Mouse (Mus musculus): ENCODE measurements around the gene Casp2. TPM values are rescaled to one million over a fixed set of nuclear protein-coding genes. Genes with fewer than 3 reads are reported as not detected.

Gene Casp2
- polyA plus RNA-seq, 1 experiment: 6.7 TPM

DNA sequence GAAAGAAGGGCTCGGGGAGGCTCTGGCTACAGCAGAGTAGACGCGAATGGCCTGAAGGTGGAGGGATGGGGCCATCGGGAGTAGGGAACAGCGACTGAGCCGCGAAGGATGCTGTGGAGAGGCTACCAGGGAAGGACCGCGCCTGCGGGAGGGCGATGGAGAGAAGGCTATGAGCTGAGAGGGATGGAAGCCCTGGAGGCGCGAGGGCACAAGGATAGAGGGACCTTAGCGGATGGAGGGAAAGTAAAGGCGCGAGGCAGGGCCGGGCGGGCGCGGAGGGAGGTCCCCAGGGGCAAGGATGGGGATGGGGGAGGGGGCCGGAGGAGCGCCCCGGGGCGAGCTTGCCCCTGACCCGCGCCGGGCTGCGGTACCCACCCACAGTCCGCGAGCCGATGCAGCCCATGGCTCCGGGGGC lies 59.3 kb downstream of the Casp2 start:
- TF ChIP-seq CEBPB (IDR thresholded peaks at IDR 0.05; ENCODE audit: insufficient read depth, poor library complexity, severe bottlenecking): no peak
- no peak for TF ChIP-seq POLR2AphosphoS2 (IDR thresholded peaks at IDR 0.05; ENCODE audit: insufficient read length, low read depth)
- no peak for TF ChIP-seq MYOG (IDR thresholded peaks at IDR 0.05; ENCODE audit: control insufficient read depth in 1 of 3, insufficient read depth in 1 of 3, insufficient read length in 2 of 3, low read depth in 2 of 3)
- no peak for TF ChIP-seq SRF (IDR thresholded peaks at IDR 0.05; ENCODE audit: control insufficient read depth, insufficient read length, low read depth)
- TF ChIP-seq REST (IDR thresholded peaks at IDR 0.05; ENCODE audit: insufficient read depth, insufficient read length): no peak
- no peak for TF ChIP-seq TCF12 (IDR thresholded peaks at IDR 0.05; ENCODE audit: insufficient read depth, poor library complexity, severe bottlenecking)
- TF ChIP-seq POLR2A (IDR thresholded peaks at IDR 0.05; ENCODE audit: insufficient read length, low read depth): no peak
- no peak for TF ChIP-seq USF1 (IDR thresholded peaks at IDR 0.05; ENCODE audit: low read depth)
- no peak for TF ChIP-seq MYOD1 (IDR thresholded peaks at IDR 0.05; ENCODE audit: control insufficient read depth in 1 of 3, insufficient read length in 2 of 3, low read depth in 2 of 3)
- no peak for TF ChIP-seq MAX (IDR thresholded peaks at IDR 0.05; ENCODE audit: low read depth)
- no peak for TF ChIP-seq TCF3 (IDR thresholded peaks at IDR 0.05; ENCODE audit: insufficient read length, low read depth)
- Histone ChIP-seq H3K27me3 (ENCODE audit: control insufficient read depth, insufficient read depth, insufficient read length) (no peaks in the 10 kb centered on the region), H3K36me3 (ENCODE audit: control insufficient read depth, insufficient read depth) (no peaks in the 10 kb centered on the region), H3K79me2 (ENCODE audit: control insufficient read depth, insufficient read depth) (no peaks in the 10 kb centered on the region), H3ac (ENCODE audit: control insufficient read depth, insufficient read length) (peak overlapping the region; percentile 46), H3K4me2 (ENCODE audit: low read depth) (peak overlapping the region; percentile 99), H3K4me3 (peak overlapping the region; percentile 41)

DNA sequence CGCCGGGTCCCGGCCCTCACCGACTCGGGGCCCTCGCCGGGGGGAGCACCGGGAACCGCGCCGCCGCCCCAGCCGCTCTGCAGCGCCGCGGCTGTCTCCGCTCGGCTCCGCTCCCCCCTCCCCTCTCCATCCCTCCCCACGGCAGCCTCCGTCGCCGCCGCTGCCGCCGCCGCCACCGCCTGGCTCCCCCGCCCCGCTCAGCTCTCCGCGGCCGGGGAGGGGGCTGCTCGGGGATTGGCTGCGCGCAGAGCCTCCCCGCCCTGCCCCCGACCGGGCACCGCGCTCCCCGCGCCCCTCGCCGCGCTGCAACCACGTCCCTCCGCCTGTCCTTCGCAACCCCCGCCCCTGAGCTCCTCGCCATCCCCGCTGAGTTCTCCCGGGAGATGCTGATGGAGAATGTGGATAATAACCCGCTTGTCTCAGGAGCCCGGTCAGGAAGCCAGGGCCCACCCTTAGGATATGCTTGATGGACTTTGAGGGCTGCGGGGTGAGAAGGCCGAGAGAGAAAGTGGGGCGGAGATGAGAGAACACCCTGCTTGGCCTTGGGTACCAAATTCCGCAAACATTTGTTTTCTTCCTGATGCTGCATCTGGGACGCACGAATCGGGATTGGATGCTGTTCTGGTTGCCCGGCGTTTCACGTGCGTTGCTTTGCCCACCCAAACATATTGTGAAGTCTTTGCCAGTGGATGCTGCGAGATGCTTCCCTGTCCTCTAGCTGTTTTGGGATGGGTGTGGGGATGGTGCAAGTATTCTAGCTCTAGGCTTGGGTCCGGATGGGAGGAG lies 59.9 kb downstream of the Casp2 start, which contains the start of gene Fam131b:
Gene Fam131b, minus strand, starts transcription at position 162 of the 786 bp plus-strand sequence.
- peak; percentile 61 for TF ChIP-seq POLR2A (IDR thresholded peaks at IDR 0.05; ENCODE audit: insufficient read length, low read depth)
- TF ChIP-seq REST (IDR thresholded peaks at IDR 0.05; ENCODE audit: insufficient read depth, insufficient read length): no peak
- TF ChIP-seq MYOD1 (IDR thresholded peaks at IDR 0.05; ENCODE audit: control insufficient read depth in 1 of 3, insufficient read length in 2 of 3, low read depth in 2 of 3): peak in 1 of 3 experiments; percentile 1
- no peaks in the 10 kb centered on the region for H3K79me2 ChIP-seq (ENCODE audit: control insufficient read depth, insufficient read depth)
- H3K4me2 ChIP-seq (ENCODE audit: low read depth): peak within 1 kb of the TSS; percentile 99
- H3ac ChIP-seq (ENCODE audit: control insufficient read depth, insufficient read length): peak within 1 kb of the TSS; percentile 46
- H3K36me3 ChIP-seq (ENCODE audit: control insufficient read depth, insufficient read depth): no peaks in the 10 kb centered on the region
- H3K27me3 ChIP-seq (ENCODE audit: control insufficient read depth, insufficient read depth, insufficient read length): no peaks in the 10 kb centered on the region
- H3K4me3 ChIP-seq: peak within 1 kb of the TSS; percentile 41

DNA sequence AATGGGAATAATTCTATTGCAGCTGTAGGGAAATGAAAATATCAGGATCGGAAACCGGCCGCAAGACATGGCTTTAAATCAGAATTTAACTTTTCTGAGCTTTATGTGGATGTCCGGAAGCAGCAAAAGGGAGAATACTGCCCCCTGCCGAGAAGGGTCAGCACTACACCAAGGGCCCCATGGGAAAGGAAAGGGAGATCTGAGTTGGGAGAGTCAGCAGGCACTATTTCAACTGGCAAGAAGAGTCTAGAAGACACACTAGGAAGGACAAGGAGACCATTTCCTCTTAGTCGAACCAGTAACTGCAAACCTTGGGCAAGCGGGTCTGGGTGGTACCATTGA lies 60.5 kb downstream of the Casp2 start:
- Histone ChIP-seq H3K36me3 (ENCODE audit: control insufficient read depth, insufficient read depth) (no peaks in the 10 kb centered on the region), H3K27me3 (ENCODE audit: control insufficient read depth, insufficient read depth, insufficient read length) (no peaks in the 10 kb centered on the region), H3K4me3 (peak overlapping the region; percentile 41), H3K79me2 (ENCODE audit: control insufficient read depth, insufficient read depth) (no peaks in the 10 kb centered on the region), H3ac (ENCODE audit: control insufficient read depth, insufficient read length) (peak overlapping the region; percentile 46), H3K4me2 (ENCODE audit: low read depth) (peak overlapping the region; percentile 99)
- TF ChIP-seq USF1 (IDR thresholded peaks at IDR 0.05; ENCODE audit: low read depth) (no peak), MYOG (IDR thresholded peaks at IDR 0.05; ENCODE audit: control insufficient read depth in 1 of 3, insufficient read depth in 1 of 3, insufficient read length in 2 of 3, low read depth in 2 of 3) (no peak), POLR2AphosphoS2 (IDR thresholded peaks at IDR 0.05; ENCODE audit: insufficient read length, low read depth) (no peak), CEBPB (IDR thresholded peaks at IDR 0.05; ENCODE audit: insufficient read depth, poor library complexity, severe bottlenecking) (no peak), SRF (IDR thresholded peaks at IDR 0.05; ENCODE audit: control insufficient read depth, insufficient read length, low read depth) (no peak), E2F4 (IDR thresholded peaks at IDR 0.05; ENCODE audit: insufficient read depth) (no peak), REST (IDR thresholded peaks at IDR 0.05; ENCODE audit: insufficient read depth, insufficient read length) (no peak), MYOD1 (IDR thresholded peaks at IDR 0.05; ENCODE audit: control insufficient read depth in 1 of 3, insufficient read length in 2 of 3, low read depth in 2 of 3) (no peak)

DNA sequence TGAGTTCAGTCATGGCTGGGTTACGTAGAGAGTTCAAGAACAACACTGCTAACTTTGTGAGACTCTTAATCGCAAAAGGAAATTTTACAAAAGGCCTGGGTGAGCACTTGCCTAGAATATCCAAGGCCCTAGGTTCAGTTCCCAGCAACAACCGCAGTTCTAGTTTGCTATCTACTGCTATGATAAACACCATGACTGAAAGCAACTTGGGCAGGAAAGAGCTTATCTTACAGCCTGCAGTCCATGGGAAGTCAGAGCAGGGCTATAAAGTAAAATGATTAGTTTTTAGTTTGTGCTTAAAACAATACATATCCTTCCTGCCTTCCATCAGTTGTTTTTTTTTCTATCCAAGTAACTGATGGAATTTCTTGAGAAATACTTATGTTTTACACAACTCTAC lies 61.7 kb downstream of the Casp2 start:
- no peak overlapping the region for H3K4me3 ChIP-seq
- H3K4me2 ChIP-seq (ENCODE audit: low read depth): no peak overlapping the region
- H3ac ChIP-seq (ENCODE audit: control insufficient read depth, insufficient read length): no peak overlapping the region
- H3K36me3 ChIP-seq (ENCODE audit: control insufficient read depth, insufficient read depth): no peaks in the 10 kb centered on the region
- H3K79me2 ChIP-seq (ENCODE audit: control insufficient read depth, insufficient read depth): no peaks in the 10 kb centered on the region
- TF ChIP-seq MYOD1 (IDR thresholded peaks at IDR 0.05; ENCODE audit: control insufficient read depth in 1 of 3, insufficient read length in 2 of 3, low read depth in 2 of 3) (no peak), MAX (IDR thresholded peaks at IDR 0.05; ENCODE audit: low read depth) (no peak), POLR2A (IDR thresholded peaks at IDR 0.05; ENCODE audit: insufficient read length, low read depth) (no peak), TCF12 (IDR thresholded peaks at IDR 0.05; ENCODE audit: insufficient read depth, poor library complexity, severe bottlenecking) (no peak), CEBPB (IDR thresholded peaks at IDR 0.05; ENCODE audit: insufficient read depth, poor library complexity, severe bottlenecking) (no peak), REST (IDR thresholded peaks at IDR 0.05; ENCODE audit: insufficient read depth, insufficient read length) (no peak), USF1 (IDR thresholded peaks at IDR 0.05; ENCODE audit: low read depth) (no peak), TCF3 (IDR thresholded peaks at IDR 0.05; ENCODE audit: insufficient read length, low read depth) (no peak), POLR2AphosphoS2 (IDR thresholded peaks at IDR 0.05; ENCODE audit: insufficient read length, low read depth) (no peak)
- H3K27me3 ChIP-seq (ENCODE audit: control insufficient read depth, insufficient read depth, insufficient read length): no peaks in the 10 kb centered on the region

DNA sequence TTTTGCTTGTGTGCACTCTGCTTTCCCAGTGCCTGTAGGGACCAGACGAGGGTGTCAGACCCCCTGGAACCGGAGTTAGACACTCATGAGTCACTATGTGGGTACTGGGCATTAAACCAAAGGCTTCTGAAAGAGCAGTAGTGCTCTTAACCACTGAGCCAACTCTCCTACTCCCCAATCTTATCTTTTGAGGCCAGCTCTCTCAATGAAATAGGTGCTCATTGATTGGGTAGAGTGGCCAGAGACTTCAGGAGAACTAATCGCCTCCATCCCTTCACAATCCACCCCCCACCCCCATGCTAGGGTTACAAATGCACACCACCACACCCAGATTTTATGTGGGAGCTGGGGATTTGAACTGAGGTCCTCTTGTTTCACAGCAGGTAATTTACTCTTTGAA lies 64.0 kb downstream of the Casp2 start:
- no peaks in the 10 kb centered on the region for H3K79me2 ChIP-seq (ENCODE audit: control insufficient read depth, insufficient read depth)
- no peak overlapping the region for H3ac ChIP-seq (ENCODE audit: control insufficient read depth, insufficient read length)
- no peaks in the 10 kb centered on the region for H3K27me3 ChIP-seq (ENCODE audit: control insufficient read depth, insufficient read depth, insufficient read length)
- H3K4me3 ChIP-seq: no peak overlapping the region
- no peak overlapping the region for H3K4me2 ChIP-seq (ENCODE audit: low read depth)
- TF ChIP-seq SRF (IDR thresholded peaks at IDR 0.05; ENCODE audit: control insufficient read depth, insufficient read length, low read depth): no peak
- no peak for TF ChIP-seq POLR2AphosphoS2 (IDR thresholded peaks at IDR 0.05; ENCODE audit: insufficient read length, low read depth)
- no peak for TF ChIP-seq CEBPB (IDR thresholded peaks at IDR 0.05; ENCODE audit: insufficient read depth, poor library complexity, severe bottlenecking)
- TF ChIP-seq MYOD1 (IDR thresholded peaks at IDR 0.05; ENCODE audit: control insufficient read depth in 1 of 3, insufficient read length in 2 of 3, low read depth in 2 of 3): no peak
- TF ChIP-seq USF1 (IDR thresholded peaks at IDR 0.05; ENCODE audit: low read depth): no peak
- no peak for TF ChIP-seq TCF12 (IDR thresholded peaks at IDR 0.05; ENCODE audit: insufficient read depth, poor library complexity, severe bottlenecking)
- TF ChIP-seq REST (IDR thresholded peaks at IDR 0.05; ENCODE audit: insufficient read depth, insufficient read length): no peak
- no peak for TF ChIP-seq POLR2A (IDR thresholded peaks at IDR 0.05; ENCODE audit: insufficient read length, low read depth)
- TF ChIP-seq MAX (IDR thresholded peaks at IDR 0.05; ENCODE audit: low read depth): no peak
- no peak for TF ChIP-seq MYOG (IDR thresholded peaks at IDR 0.05; ENCODE audit: control insufficient read depth in 1 of 3, insufficient read depth in 1 of 3, insufficient read length in 2 of 3, low read depth in 2 of 3)
- TF ChIP-seq E2F4 (IDR thresholded peaks at IDR 0.05; ENCODE audit: insufficient read depth): no peak
- TF ChIP-seq TCF3 (IDR thresholded peaks at IDR 0.05; ENCODE audit: insufficient read length, low read depth): no peak
- H3K36me3 ChIP-seq (ENCODE audit: control insufficient read depth, insufficient read depth): no peaks in the 10 kb centered on the region
